Mouse (Mus musculus) neural tube, embryonic 12.5 days (tissue): ENCODE measurements at regions not wholly inside any gene's neighbourhood (a gene's known extent, or its start where the extent isn't known, plus 50 kb on each side); places are given as distances from the start of the nearest gene placed in this dataset.

Source experiments
- ATAC-seq: fragments of 200-750 bp; cut with Nextera tagmentation; 2 replicates; pipeline ENCODE4 v1.8.0; 2017; ENCODE audit warnings: low read depth, mild to moderate bottlenecking, moderate TSS enrichment, moderate library complexity; ENCODE audit not compliant: low FRiP score
- H3K27ac ChIP-seq: fragments of 300-500 bp; sonication (generic); 2 replicates; pipeline ENCODE4 v1.5.1; 2016
- H3K27me3 ChIP-seq: fragments of 300-500 bp; sonication (generic); replicated peaks from 2 replicates; pipeline ENCODE4 v1.6.1; 2016; ENCODE audit warnings: mild to moderate bottlenecking
- H3K36me3 ChIP-seq: fragments of 300-500 bp; sonication (generic); 2 replicates; pipeline ENCODE4 v1.6.1; 2016; ENCODE audit warnings: mild to moderate bottlenecking
- H3K4me1 ChIP-seq: fragments of 300-500 bp; sonication (generic); 2 replicates; pipeline ENCODE4 v1.6.1; 2016
- H3K4me2 ChIP-seq: fragments of 300-500 bp; sonication (generic); replicated peaks from 2 replicates; pipeline ENCODE4 v1.6.1; 2016; ENCODE audit warnings: mild to moderate bottlenecking
- H3K4me3 ChIP-seq: fragments of 300-500 bp; sonication (generic); 2 replicates; pipeline ENCODE4 v1.5.1; 2016
- H3K9ac ChIP-seq: fragments of 300-500 bp; sonication (generic); 2 replicates; pipeline ENCODE4 v1.6.1; 2016; ENCODE audit warnings: mild to moderate bottlenecking
- H3K9me3 ChIP-seq: fragments of 300-500 bp; sonication (generic); 2 replicates; pipeline ENCODE4 v1.6.1; 2016; ENCODE audit warnings: mild to moderate bottlenecking
- WGBS: fragments of 180-500 bp; shearing (Covaris S2); methylation state at CpG from one replicate; pipeline ENCODE4 v1.1.7; 2016; 5-methylcytosine and 5-hydroxymethylcytosine counted together

DNA sequence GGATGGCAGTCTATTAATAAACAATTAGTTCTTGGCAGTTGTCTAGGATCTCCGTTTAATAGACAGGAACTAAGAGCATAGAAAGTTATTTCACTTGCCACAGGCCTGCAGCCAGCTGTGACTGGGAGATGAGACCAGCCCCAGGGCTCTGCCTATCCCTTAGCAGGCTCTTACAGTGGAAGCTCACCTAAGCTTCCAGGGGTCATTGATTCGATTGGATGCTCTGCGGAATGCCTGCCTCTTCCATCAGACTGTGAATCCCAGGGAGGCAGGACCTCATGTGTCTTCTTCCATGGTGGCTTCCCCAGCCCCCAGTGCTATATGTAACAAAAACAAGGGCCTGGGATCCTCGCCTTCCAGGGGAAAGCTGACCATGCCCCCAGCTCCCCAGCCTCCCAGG, 376.8 kb downstream of the Ptpru start:
- peak; percentile 35; the same call in 1 of the 2 replicates for ATAC-seq
- WGBS = 47% methylated on average over 4 of the region's 4 CpGs

DNA sequence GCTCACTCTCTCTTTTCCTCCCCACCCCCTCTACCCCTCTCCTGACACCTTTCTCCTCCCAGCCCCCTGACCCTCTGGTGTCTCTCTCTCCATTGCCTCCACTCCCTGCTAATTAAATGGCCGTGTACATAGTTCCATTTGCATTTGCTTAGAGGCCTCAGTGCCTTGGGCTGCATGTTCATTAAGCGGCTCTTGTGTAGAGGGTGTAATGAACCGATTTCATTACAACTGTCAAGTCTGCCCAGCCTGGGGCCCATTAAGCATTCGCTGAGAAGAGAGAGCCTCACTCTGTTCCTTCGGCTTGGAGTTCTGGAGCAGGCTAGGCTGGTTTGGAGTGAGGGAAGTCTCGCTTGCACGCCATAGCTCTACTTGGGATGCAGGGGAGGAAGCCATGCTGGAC, 376.4 kb downstream of the Ptpru start:
- no peak overlapping the region for H3K27ac ChIP-seq
- H3K4me3 ChIP-seq = no peak overlapping the region
- H3K4me1 ChIP-seq = peaks cover 34% of the 10 kb centered on the region
- peak; percentile 81 for ATAC-seq
- 29% methylated on average over 7 of the region's 7 CpGs for WGBS
- no peaks in the 10 kb centered on the region for H3K36me3 ChIP-seq
- H3K27me3 ChIP-seq = no peaks in the 10 kb centered on the region
- no peak overlapping the region for H3K9ac ChIP-seq
- no peak overlapping the region for H3K4me2 ChIP-seq
- H3K9me3 ChIP-seq = peaks cover 14% of the 10 kb centered on the region

More for the DNA sequence above, 376.8 kb downstream of the Ptpru start:
- Histone ChIP-seq H3K4me1 (peaks cover 34% of the 10 kb centered on the region), H3K9me3 (peaks cover 10% of the 10 kb centered on the region), H3K36me3 (no peaks in the 10 kb centered on the region), H3K27ac (no peak overlapping the region), H3K4me3 (no peak overlapping the region), H3K9ac (no peak overlapping the region), H3K4me2 (no peak overlapping the region), H3K27me3 (no peaks in the 10 kb centered on the region)

- H3K36me3 ChIP-seq = no peaks in the 10 kb centered on the region
- ATAC-seq = no peak
- whole genome bisulfite sequencing = 61% methylated on average over 6 of the region's 6 CpGs
- H3K27me3 ChIP-seq = no peaks in the 10 kb centered on the region
- H3K4me2 ChIP-seq = no peak overlapping the region
- no peak overlapping the region for H3K9ac ChIP-seq
- H3K9me3 ChIP-seq = 0 out of 2 replicates have a peak, but pooled peaks cover 4% of the 10 kb centered on the region
- no peak overlapping the region for H3K4me3 ChIP-seq
- no peaks in the 10 kb centered on the region for H3K4me1 ChIP-seq
- H3K27ac ChIP-seq = no peak overlapping the region
Observed at GRCm38 (mm10) chr4:131475023-131475422, 363.1 kb downstream of the Ptpru start.

DNA sequence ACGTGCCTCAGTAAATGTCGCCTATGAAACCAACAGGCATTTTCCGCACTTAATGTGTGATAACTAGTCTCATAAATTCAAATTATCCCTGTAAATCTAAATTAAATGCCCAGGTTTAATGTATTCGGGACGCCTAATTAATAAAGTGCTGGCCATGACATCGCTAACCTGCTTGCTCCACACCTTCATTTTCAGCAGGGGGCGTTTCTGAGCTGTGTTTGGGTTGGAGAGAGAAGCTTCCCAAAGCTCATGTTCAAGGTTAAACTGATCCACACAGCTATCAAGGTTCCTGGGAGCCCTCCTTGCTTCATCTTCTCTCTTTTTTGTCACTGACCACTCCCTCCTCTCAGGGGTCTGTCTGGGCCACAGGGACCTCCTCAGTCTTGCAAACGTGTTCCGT, 359.2 kb downstream of the Ptpru start:
- no peaks in the 10 kb centered on the region for H3K36me3 ChIP-seq
- H3K27ac ChIP-seq = no peak overlapping the region
- H3K4me3 ChIP-seq = no peak overlapping the region
- H3K9ac ChIP-seq = no peak overlapping the region
- peaks cover 16% of the 10 kb centered on the region for H3K4me1 ChIP-seq
- no peak overlapping the region for H3K4me2 ChIP-seq
- 60% methylated on average over 9 of the region's 9 CpGs for WGBS
- no peak for ATAC-seq
- H3K27me3 ChIP-seq = no peaks in the 10 kb centered on the region
- 0 out of 2 replicates have a peak, but pooled peaks cover under 1% of the 10 kb centered on the region for H3K9me3 ChIP-seq

- no peak overlapping the region for H3K4me2 ChIP-seq
- no peak overlapping the region for H3K9ac ChIP-seq
- H3K27ac ChIP-seq = no peak overlapping the region
- 48% methylated on average over 15 of the region's 15 CpGs for WGBS
- H3K27me3 ChIP-seq = no peaks in the 10 kb centered on the region
- H3K4me3 ChIP-seq = no peak overlapping the region
- peaks cover 44% of the 10 kb centered on the region for H3K4me1 ChIP-seq
- no peaks in the 10 kb centered on the region for H3K36me3 ChIP-seq
- no peaks in the 10 kb centered on the region for H3K9me3 ChIP-seq
- no peak for ATAC-seq
Observed at GRCm38 (mm10) chr4:131483958-131484605, 354.0 kb downstream of the Ptpru start.

- H3K9me3 ChIP-seq = no peaks in the 10 kb centered on the region
- H3K27me3 ChIP-seq = no peaks in the 10 kb centered on the region
- ATAC-seq = no peak
- H3K27ac ChIP-seq = no peak overlapping the region
- H3K36me3 ChIP-seq = no peaks in the 10 kb centered on the region
- WGBS = 51% methylated on average over 14 of the region's 14 CpGs
- peaks cover 44% of the 10 kb centered on the region for H3K4me1 ChIP-seq
- no peak overlapping the region for H3K4me2 ChIP-seq
- no peak overlapping the region for H3K9ac ChIP-seq
- no peak overlapping the region for H3K4me3 ChIP-seq
Observed at GRCm38 (mm10) chr4:131484607-131485111, 353.4 kb downstream of the Ptpru start.

DNA sequence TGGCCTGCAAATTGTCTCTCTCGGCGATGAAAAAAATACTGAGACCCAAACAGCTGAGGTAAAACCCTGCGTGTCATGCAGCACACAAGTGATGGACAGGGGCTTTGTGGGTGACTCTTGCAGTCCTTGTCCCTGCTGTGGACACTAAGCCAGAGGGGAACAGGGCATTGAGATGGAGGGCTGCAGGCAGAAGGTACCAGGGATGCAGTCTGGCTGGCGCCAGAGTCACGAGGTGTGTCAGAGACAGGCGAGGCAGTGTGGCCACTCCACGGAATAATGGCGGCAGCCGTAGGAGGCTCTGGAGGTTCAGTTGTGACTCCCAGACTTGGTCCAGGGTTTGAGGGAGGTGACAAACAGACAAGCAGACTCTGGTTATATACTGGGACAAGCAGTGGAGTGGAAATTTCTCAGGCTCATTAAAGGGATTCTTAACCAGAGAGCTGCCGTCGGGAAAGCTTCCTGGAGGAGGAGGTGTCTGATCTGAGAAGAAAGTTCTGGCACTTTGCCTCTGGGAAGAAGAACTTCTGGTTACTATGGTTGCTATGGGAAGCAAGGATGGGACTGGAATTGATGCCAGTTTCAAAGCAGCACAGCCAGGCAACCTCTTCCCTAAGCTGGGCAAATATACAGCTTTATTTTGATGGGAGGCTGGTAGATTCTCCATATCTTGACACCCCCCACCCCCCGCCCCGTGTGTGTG, 352.8 kb downstream of the Ptpru start:
- H3K4me2 ChIP-seq = no peak overlapping the region
- no peaks in the 10 kb centered on the region for H3K27me3 ChIP-seq
- peaks cover 44% of the 10 kb centered on the region for H3K4me1 ChIP-seq
- H3K4me3 ChIP-seq = no peak overlapping the region
- 81% methylated on average over 13 of the region's 13 CpGs for WGBS
- no peak for ATAC-seq
- H3K27ac ChIP-seq = no peak overlapping the region
- H3K9me3 ChIP-seq = no peaks in the 10 kb centered on the region
- no peaks in the 10 kb centered on the region for H3K36me3 ChIP-seq
- no peak overlapping the region for H3K9ac ChIP-seq

- H3K4me1 ChIP-seq = peaks cover 42% of the 10 kb centered on the region
- no peak overlapping the region for H3K4me2 ChIP-seq
- H3K9me3 ChIP-seq = no peaks in the 10 kb centered on the region
- no peak overlapping the region for H3K4me3 ChIP-seq
- no peak overlapping the region for H3K27ac ChIP-seq
- no peaks in the 10 kb centered on the region for H3K27me3 ChIP-seq
- 13% methylated on average over 4 of the region's 4 CpGs for WGBS
- ATAC-seq = peak; percentile 63
- no peak overlapping the region for H3K9ac ChIP-seq
- no peaks in the 10 kb centered on the region for H3K36me3 ChIP-seq
Observed at GRCm38 (mm10) chr4:131486821-131487220, 351.3 kb downstream of the Ptpru start.

- H3K4me2 ChIP-seq = no peak overlapping the region
- no peak overlapping the region for H3K27ac ChIP-seq
- H3K4me1 ChIP-seq = peaks cover 35% of the 10 kb centered on the region
- no peak for ATAC-seq
- WGBS = 30% methylated on average over 6 of the region's 6 CpGs
- H3K4me3 ChIP-seq = no peak overlapping the region
- no peaks in the 10 kb centered on the region for H3K27me3 ChIP-seq
- no peaks in the 10 kb centered on the region for H3K9me3 ChIP-seq
- H3K9ac ChIP-seq = no peak overlapping the region
- H3K36me3 ChIP-seq = no peaks in the 10 kb centered on the region
Observed at GRCm38 (mm10) chr4:131488246-131488645, 349.8 kb downstream of the Ptpru start.

GRCm38 (mm10) chr4:131489056-131489455, 349.0 kb downstream of the Ptpru start:
- Histone ChIP-seq H3K27ac (no peak overlapping the region), H3K9ac (no peak overlapping the region), H3K4me1 (peaks cover 38% of the 10 kb centered on the region), H3K9me3 (no peaks in the 10 kb centered on the region), H3K36me3 (no peaks in the 10 kb centered on the region), H3K27me3 (no peaks in the 10 kb centered on the region), H3K4me2 (no peak overlapping the region), H3K4me3 (no peak overlapping the region)
- WGBS = 55% methylated on average over 3 of the region's 3 CpGs
- ATAC-seq = no peak

- Histone ChIP-seq H3K27ac (no peak overlapping the region), H3K4me3 (no peak overlapping the region), H3K9ac (no peak overlapping the region), H3K36me3 (no peaks in the 10 kb centered on the region), H3K4me1 (peaks cover 25% of the 10 kb centered on the region), H3K4me2 (no peak overlapping the region), H3K9me3 (no peaks in the 10 kb centered on the region), H3K27me3 (no peaks in the 10 kb centered on the region)
- 48% methylated on average over 4 of the region's 4 CpGs for WGBS
- no peak for ATAC-seq
Observed at GRCm38 (mm10) chr4:131491960-131492359, 346.1 kb downstream of the Ptpru start.

DNA sequence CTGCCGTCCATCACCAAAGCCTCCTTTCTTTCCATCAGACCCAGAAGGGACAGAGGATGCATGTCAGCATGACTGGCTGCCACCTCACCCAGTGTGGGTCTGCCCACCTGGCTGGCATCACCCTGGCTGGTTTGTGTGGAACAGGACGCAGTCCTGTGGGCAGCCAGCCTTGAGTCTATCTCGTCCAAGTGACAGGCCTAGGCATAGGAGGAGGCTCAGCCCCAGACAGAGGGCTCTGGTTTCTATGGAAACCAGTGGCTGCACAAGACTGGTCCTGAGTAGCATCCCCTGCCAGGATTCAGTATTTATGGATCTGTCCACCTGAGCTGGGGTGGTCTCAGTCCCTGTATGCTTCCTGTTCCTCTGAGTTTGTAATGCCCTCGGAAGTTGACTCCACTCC, 344.4 kb downstream of the Ptpru start:
- Histone ChIP-seq H3K27me3 (no peaks in the 10 kb centered on the region), H3K4me3 (no peak overlapping the region), H3K27ac (no peak overlapping the region), H3K9me3 (no peaks in the 10 kb centered on the region), H3K4me1 (peaks cover 19% of the 10 kb centered on the region), H3K9ac (no peak overlapping the region), H3K36me3 (no peaks in the 10 kb centered on the region), H3K4me2 (no peak overlapping the region)
- WGBS = 51% methylated on average over 4 of the region's 4 CpGs
- ATAC-seq = 0 out of 2 replicates have a peak, but pooled peaks have one; percentile 37
